Mouse (Mus musculus): ENCODE data around the gene Pnpla3. TPM values are rescaled to one million over a fixed set of nuclear protein-coding genes. Genes with fewer than 3 reads are reported as not detected.
A peak's percentile ranks its signal among the peaks of the same experiment; 100 is the strongest.

Pnpla3 gene
- polyA plus RNA-seq, 1 experiment from 2014 or later = 0.10 TPM

GRCm38 (mm10) chr15:84213162-84213739 lies 45.6 kb downstream of the Pnpla3 start:
- H3K9me3 ChIP-seq (replicated peaks) = no peaks in the 10 kb centered on the region
- H3K4me1 ChIP-seq = peaks cover 64% of the 10 kb centered on the region
- no peaks in the 10 kb centered on the region for H3K27me3 ChIP-seq (ENCODE audit: low read depth, poor library complexity, severe bottlenecking)
- H3K27ac ChIP-seq = peak overlapping the region; percentile 84
- no peak overlapping the region for H3K4me3 ChIP-seq
- 90% methylated on average over 6 of the region's 6 CpGs for WGBS
- H3K36me3 ChIP-seq = peaks cover 53% of the 10 kb centered on the region
- no peak for DNase-seq (ENCODE audit: low spot score)

GRCm38 (mm10) chr15:84214476-84214875 lies 46.8 kb downstream of the Pnpla3 start:
- H3K9me3 ChIP-seq (replicated peaks) = no peaks in the 10 kb centered on the region
- peaks cover 76% of the 10 kb centered on the region for H3K4me1 ChIP-seq
- H3K27ac ChIP-seq = peak overlapping the region; percentile 84
- no peak overlapping the region for H3K4me3 ChIP-seq
- H3K27me3 ChIP-seq (ENCODE audit: low read depth, poor library complexity, severe bottlenecking) = no peaks in the 10 kb centered on the region
- no peak for DNase-seq (ENCODE audit: low spot score)
- peaks cover 42% of the 10 kb centered on the region for H3K36me3 ChIP-seq
- 77% methylated on average over 7 of the region's 7 CpGs for WGBS

- no peaks in the 10 kb centered on the region for H3K9me3 ChIP-seq (replicated peaks)
- peak overlapping the region; percentile 84 for H3K27ac ChIP-seq
- H3K4me1 ChIP-seq = peaks cover 84% of the 10 kb centered on the region
These were observed 47.6 kb downstream of the Pnpla3 start for GRCm38 (mm10) chr15:84215273-84215672.

GRCm38 (mm10) chr15:84216026-84216425 lies 48.4 kb downstream of the Pnpla3 start:
- Histone ChIP-seq H3K9me3 (replicated peaks) (no peaks in the 10 kb centered on the region), H3K27ac (peak overlapping the region; percentile 84), H3K27me3 (ENCODE audit: low read depth, poor library complexity, severe bottlenecking) (no peaks in the 10 kb centered on the region), H3K4me1 (peaks cover 91% of the 10 kb centered on the region), H3K4me3 (no peak overlapping the region), H3K36me3 (peaks cover 26% of the 10 kb centered on the region)
- DNase-seq (ENCODE audit: low spot score) = no peak

More at GRCm38 (mm10) chr15:84215273-84215672, 47.6 kb downstream of the Pnpla3 start:
- peaks cover 34% of the 10 kb centered on the region for H3K36me3 ChIP-seq
- no peak for DNase-seq (ENCODE audit: low spot score)
- no peak overlapping the region for H3K4me3 ChIP-seq
- 74% methylated on average over 2 of the region's 2 CpGs for whole genome bisulfite sequencing
- no peaks in the 10 kb centered on the region for H3K27me3 ChIP-seq (ENCODE audit: low read depth, poor library complexity, severe bottlenecking)

- peaks cover 91% of the 10 kb centered on the region for H3K4me1 ChIP-seq
- DNase-seq (ENCODE audit: low spot score) = peak; percentile 78
- H3K36me3 ChIP-seq = peaks cover 21% of the 10 kb centered on the region
- H3K9me3 ChIP-seq (replicated peaks) = no peaks in the 10 kb centered on the region
- peak overlapping the region; percentile 84 for H3K27ac ChIP-seq
- H3K27me3 ChIP-seq (ENCODE audit: low read depth, poor library complexity, severe bottlenecking) = no peaks in the 10 kb centered on the region
- 10% methylated on average over 7 of the region's 7 CpGs for WGBS
- H3K4me3 ChIP-seq = peak overlapping the region; percentile 17; the same call in 1 of the 2 replicates
These were observed 48.9 kb downstream of the Pnpla3 start for GRCm38 (mm10) chr15:84216461-84217084.

GRCm38 (mm10) chr15:84217969-84218782 lies 50.5 kb downstream of the Pnpla3 start:
- no peak for DNase-seq (ENCODE audit: low spot score)
- H3K27ac ChIP-seq = peak overlapping the region; percentile 84
- no peaks in the 10 kb centered on the region for H3K9me3 ChIP-seq (replicated peaks)
- H3K4me3 ChIP-seq = no peak overlapping the region
- WGBS = 18% methylated on average over 23 of the region's 23 CpGs
- H3K27me3 ChIP-seq (ENCODE audit: low read depth, poor library complexity, severe bottlenecking) = no peaks in the 10 kb centered on the region
- peaks cover 80% of the 10 kb centered on the region for H3K4me1 ChIP-seq
- peaks cover 13% of the 10 kb centered on the region for H3K36me3 ChIP-seq

GRCm38 (mm10) chr15:84218783-84219271 lies 51.2 kb downstream of the Pnpla3 start:
- Histone ChIP-seq H3K27me3 (ENCODE audit: low read depth, poor library complexity, severe bottlenecking) (no peaks in the 10 kb centered on the region), H3K4me1 (peaks cover 80% of the 10 kb centered on the region), H3K36me3 (peaks cover 13% of the 10 kb centered on the region), H3K9me3 (replicated peaks) (no peaks in the 10 kb centered on the region), H3K4me3 (no peak overlapping the region), H3K27ac (peak overlapping the region; percentile 84)
- peak; percentile 83 for DNase-seq (ENCODE audit: low spot score)
- WGBS = 16% methylated on average over 9 of the region's 9 CpGs

- Histone ChIP-seq H3K4me1 (peaks cover 71% of the 10 kb centered on the region), H3K4me3 (no peak overlapping the region), H3K36me3 (no peaks in the 10 kb centered on the region), H3K9me3 (replicated peaks) (no peaks in the 10 kb centered on the region), H3K27ac (peak overlapping the region; percentile 21; the same call in 1 of the 2 replicates), H3K27me3 (ENCODE audit: low read depth, poor library complexity, severe bottlenecking) (no peaks in the 10 kb centered on the region)
- no peak for DNase-seq (ENCODE audit: low spot score)
- 89% methylated on average over 5 of the region's 5 CpGs for WGBS
These were observed 53.9 kb downstream of the Pnpla3 start for GRCm38 (mm10) chr15:84221539-84221938.

- H3K4me1 ChIP-seq = peaks cover 57% of the 10 kb centered on the region
- no peak overlapping the region for H3K4me3 ChIP-seq
- H3K27me3 ChIP-seq (ENCODE audit: low read depth, poor library complexity, severe bottlenecking) = no peaks in the 10 kb centered on the region
- peak overlapping the region; percentile 59 for H3K27ac ChIP-seq
- no peak for DNase-seq (ENCODE audit: low spot score)
- no peaks in the 10 kb centered on the region for H3K9me3 ChIP-seq (replicated peaks)
- WGBS = 29% methylated on average over 6 of the region's 6 CpGs
- H3K36me3 ChIP-seq = no peaks in the 10 kb centered on the region
These were observed 55.8 kb downstream of the Pnpla3 start for GRCm38 (mm10) chr15:84223423-84223822.

- Histone ChIP-seq H3K27ac (peak overlapping the region; percentile 25; the same call in 1 of the 2 replicates), H3K9me3 (replicated peaks) (no peaks in the 10 kb centered on the region), H3K36me3 (no peaks in the 10 kb centered on the region), H3K4me3 (no peak overlapping the region), H3K4me1 (peaks cover 43% of the 10 kb centered on the region), H3K27me3 (ENCODE audit: low read depth, poor library complexity, severe bottlenecking) (no peaks in the 10 kb centered on the region)
- WGBS = 57% methylated on average over 10 of the region's 10 CpGs
- no peak for DNase-seq (ENCODE audit: low spot score)
These were observed 57.1 kb downstream of the Pnpla3 start for GRCm38 (mm10) chr15:84224779-84225178.

- Histone ChIP-seq H3K27me3 (ENCODE audit: low read depth, poor library complexity, severe bottlenecking) (no peaks in the 10 kb centered on the region), H3K4me3 (no peak overlapping the region), H3K4me1 (peaks cover 48% of the 10 kb centered on the region), H3K27ac (no peak overlapping the region), H3K9me3 (replicated peaks) (no peaks in the 10 kb centered on the region), H3K36me3 (no peaks in the 10 kb centered on the region)
- no peak for DNase-seq (ENCODE audit: low spot score)
- WGBS = 86% methylated on average over 15 of the region's 15 CpGs
These were observed 59.3 kb downstream of the Pnpla3 start for GRCm38 (mm10) chr15:84226918-84227317.

- 14% methylated on average over 5 of the region's 5 CpGs for WGBS
These were observed 63.0 kb downstream of the Pnpla3 start for GRCm38 (mm10) chr15:84230661-84231060.

More at GRCm38 (mm10) chr15:84230661-84231060, 63.0 kb downstream of the Pnpla3 start:
- no peak for DNase-seq (ENCODE audit: low spot score)
- peaks cover 15% of the 10 kb centered on the region for H3K36me3 ChIP-seq
- H3K27ac ChIP-seq = peak overlapping the region; percentile 91
- no peaks in the 10 kb centered on the region for H3K27me3 ChIP-seq (ENCODE audit: low read depth, poor library complexity, severe bottlenecking)
- H3K4me1 ChIP-seq = peaks cover 54% of the 10 kb centered on the region
- H3K9me3 ChIP-seq (replicated peaks) = no peaks in the 10 kb centered on the region
- H3K4me3 ChIP-seq = peak overlapping the region; percentile 66

Data from limb, embryonic 10.5 days (tissue).